Mouse (Mus musculus): ENCODE measurements around the gene Lyrm7. TPM values are rescaled to one million over a fixed set of nuclear protein-coding genes. Genes with fewer than 3 reads are reported as not detected.

The Lyrm7 gene
- 7.3 and 7.7 TPM in 2 replicates for polyA plus RNA-seq (2015; fragmentation: Nextera tagmentation; extraction: Ambion mirVana)

- Histone ChIP-seq H3K9me3 (replicated peaks; ENCODE audit: low read length) (no peaks in the 10 kb centered on the region), H3K4me3 (replicated peaks; ENCODE audit: low read depth, low read length) (peak within 1 kb of the TSS; percentile 67), H3K36me3 (ENCODE audit: insufficient read depth, low read length) (no peaks in the 10 kb centered on the region), H3K4me1 (replicated peaks; ENCODE audit: insufficient read depth, low read length) (0 out of 2 replicates have a peak, but pooled peaks cover 7% of the 10 kb centered on the region), H3K27ac (peak within 1 kb of the TSS; percentile 81), H3K27me3 (ENCODE audit: insufficient read depth, low read length) (no peaks in the 10 kb centered on the region), H3K4me2 (ENCODE audit: low read length) (peak within 1 kb of the TSS; percentile 86), H3K9ac (ENCODE audit: low read depth, low read length) (peak within 1 kb of the TSS; percentile 75)
- peak; percentile 60 for TF ChIP-seq CTCF (IDR thresholded peaks at IDR 0.05; ENCODE audit: low read depth)
- peak; percentile 96 for ATAC-seq (replicated peaks; ENCODE audit: low FRiP score, low read depth)
- under 1% methylated on average over 42 of the region's 42 CpGs for WGBS
- DNase-seq (ENCODE audit: low spot score): peak; percentile 99
These were observed at the start of gene Lyrm7 for GRCm38 (mm10) chr11:54860256-54861038. TSS of gene Lyrm7 (minus strand) at chr11:54860916.

GRCm38 (mm10) chr11:54910081-54910665, 49.5 kb upstream of the Lyrm7 start:
- Histone ChIP-seq H3K4me1 (replicated peaks; ENCODE audit: insufficient read depth, low read length) (no peaks in the 10 kb centered on the region), H3K27me3 (ENCODE audit: insufficient read depth, low read length) (no peaks in the 10 kb centered on the region), H3K9me3 (replicated peaks; ENCODE audit: low read length) (no peaks in the 10 kb centered on the region), H3K4me3 (replicated peaks; ENCODE audit: low read depth, low read length) (no peak overlapping the region), H3K4me2 (ENCODE audit: low read length) (no peak overlapping the region), H3K27ac (no peak overlapping the region), H3K36me3 (ENCODE audit: insufficient read depth, low read length) (peaks cover 24% of the 10 kb centered on the region), H3K9ac (ENCODE audit: low read depth, low read length) (no peak overlapping the region)
- TF ChIP-seq CTCF (IDR thresholded peaks at IDR 0.05; ENCODE audit: low read depth): no peak
- WGBS: 87% methylated on average over 12 of the region's 12 CpGs
- ATAC-seq (replicated peaks; ENCODE audit: low FRiP score, low read depth) (no peak), DNase-seq (ENCODE audit: low spot score) (no peak)

DNA sequence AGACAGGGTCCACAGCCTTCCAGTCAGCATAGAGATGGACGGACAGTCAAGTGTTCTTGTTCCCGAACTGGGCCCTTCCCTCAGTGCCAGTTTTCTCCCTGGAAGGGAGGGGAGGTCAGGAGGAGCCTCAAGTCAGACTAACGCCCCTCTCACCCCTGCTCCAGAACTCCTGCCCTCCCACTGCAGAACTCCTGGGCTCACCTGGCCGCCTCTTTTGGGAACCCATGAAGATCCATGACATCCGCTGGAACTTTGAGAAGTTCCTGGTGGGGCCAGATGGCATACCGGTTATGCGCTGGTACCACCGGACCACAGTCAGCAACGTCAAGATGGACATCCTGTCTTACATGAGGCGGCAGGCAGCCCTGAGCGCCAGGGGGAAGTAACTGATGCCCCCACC, 48.6 kb upstream of the Lyrm7 start:
- DNase-seq (ENCODE audit: low spot score) (no peak), ATAC-seq (replicated peaks; ENCODE audit: low FRiP score, low read depth) (no peak)
- H3K27ac ChIP-seq: no peak overlapping the region
- H3K4me2 ChIP-seq (ENCODE audit: low read length): no peak overlapping the region
- no peaks in the 10 kb centered on the region for H3K4me1 ChIP-seq (replicated peaks; ENCODE audit: insufficient read depth, low read length)
- WGBS: 91% methylated on average over 11 of the region's 11 CpGs
- TF ChIP-seq CTCF (IDR thresholded peaks at IDR 0.05; ENCODE audit: low read depth): no peak
- no peaks in the 10 kb centered on the region for H3K9me3 ChIP-seq (replicated peaks; ENCODE audit: low read length)
- no peak overlapping the region for H3K9ac ChIP-seq (ENCODE audit: low read depth, low read length)
- H3K27me3 ChIP-seq (ENCODE audit: insufficient read depth, low read length): no peaks in the 10 kb centered on the region
- H3K4me3 ChIP-seq (replicated peaks; ENCODE audit: low read depth, low read length): no peak overlapping the region
- H3K36me3 ChIP-seq (ENCODE audit: insufficient read depth, low read length): peaks cover 17% of the 10 kb centered on the region

DNA sequence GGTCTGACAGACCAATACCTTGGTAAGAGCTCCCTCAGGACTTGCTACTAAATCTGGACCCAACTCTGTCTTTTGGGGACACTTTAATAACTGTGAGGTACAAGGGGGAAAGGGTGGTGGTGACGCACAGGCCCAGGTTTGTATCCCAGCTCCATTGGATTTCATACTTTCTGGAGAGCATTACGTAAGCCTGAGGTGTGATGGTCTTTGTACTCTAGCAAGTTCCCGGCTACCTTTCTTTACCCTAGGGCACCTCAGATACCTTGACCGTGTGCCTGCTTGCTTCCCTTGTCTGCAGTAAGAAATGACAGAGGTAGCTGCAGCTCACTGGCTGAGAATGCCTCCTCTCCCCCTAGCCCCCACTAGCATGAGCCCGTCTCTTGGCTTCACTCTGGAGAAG, 46.5 kb upstream of the Lyrm7 start:
- Histone ChIP-seq H3K4me1 (replicated peaks; ENCODE audit: insufficient read depth, low read length) (0 out of 2 replicates have a peak, but pooled peaks cover 4% of the 10 kb centered on the region), H3K4me2 (ENCODE audit: low read length) (no peak overlapping the region), H3K27me3 (ENCODE audit: insufficient read depth, low read length) (no peaks in the 10 kb centered on the region), H3K27ac (no peak overlapping the region), H3K9me3 (replicated peaks; ENCODE audit: low read length) (no peaks in the 10 kb centered on the region), H3K36me3 (ENCODE audit: insufficient read depth, low read length) (peaks cover 14% of the 10 kb centered on the region; the same call in 1 of the 2 replicates), H3K9ac (ENCODE audit: low read depth, low read length) (no peak overlapping the region), H3K4me3 (replicated peaks; ENCODE audit: low read depth, low read length) (no peak overlapping the region)
- WGBS: 96% methylated on average over 5 of the region's 5 CpGs
- ATAC-seq (replicated peaks; ENCODE audit: low FRiP score, low read depth) (no peak), DNase-seq (ENCODE audit: low spot score) (no peak)
- no peak for TF ChIP-seq CTCF (IDR thresholded peaks at IDR 0.05; ENCODE audit: low read depth)

GRCm38 (mm10) chr11:54906466-54906865, 45.8 kb upstream of the Lyrm7 start:
- Histone ChIP-seq H3K9ac (ENCODE audit: low read depth, low read length) (0 out of 2 replicates have a peak overlapping the region, but pooled peaks have one; percentile 15), H3K4me2 (ENCODE audit: low read length) (no peak overlapping the region), H3K4me1 (replicated peaks; ENCODE audit: insufficient read depth, low read length) (0 out of 2 replicates have a peak, but pooled peaks cover 4% of the 10 kb centered on the region), H3K4me3 (replicated peaks; ENCODE audit: low read depth, low read length) (no peak overlapping the region), H3K27ac (0 out of 2 replicates have a peak overlapping the region, but pooled peaks have one; percentile 60), H3K36me3 (ENCODE audit: insufficient read depth, low read length) (peaks cover 10% of the 10 kb centered on the region; the same call in 1 of the 2 replicates), H3K9me3 (replicated peaks; ENCODE audit: low read length) (no peaks in the 10 kb centered on the region), H3K27me3 (ENCODE audit: insufficient read depth, low read length) (no peaks in the 10 kb centered on the region)
- DNase-seq (ENCODE audit: low spot score) (no peak), ATAC-seq (replicated peaks; ENCODE audit: low FRiP score, low read depth) (no peak)
- WGBS: 75% methylated on average over 4 of the region's 4 CpGs
- no peak for TF ChIP-seq CTCF (IDR thresholded peaks at IDR 0.05; ENCODE audit: low read depth)

DNA sequence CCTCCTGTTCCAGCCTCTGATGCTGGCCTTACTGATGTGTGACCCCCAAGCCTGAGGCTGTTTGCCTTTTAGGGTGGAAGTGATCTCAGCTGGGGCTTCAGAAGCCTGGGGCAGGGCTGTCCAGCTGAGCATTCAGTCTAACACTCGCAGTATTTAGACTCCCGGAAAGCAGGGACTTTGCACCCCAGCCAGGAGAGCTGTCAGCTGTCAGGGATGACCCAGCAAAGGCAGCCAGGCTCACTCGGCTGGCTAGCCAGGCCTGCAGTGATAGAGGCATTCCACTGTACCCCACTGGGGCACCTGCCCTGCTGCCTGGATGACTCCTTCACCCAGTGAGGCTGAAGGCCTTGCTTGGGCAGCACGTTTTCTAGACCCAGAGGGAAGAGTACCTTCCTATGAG, 45.2 kb upstream of the Lyrm7 start:
- DNase-seq (ENCODE audit: low spot score) (no peak), ATAC-seq (replicated peaks; ENCODE audit: low FRiP score, low read depth) (peak; percentile 38)
- H3K27me3 ChIP-seq (ENCODE audit: insufficient read depth, low read length): no peaks in the 10 kb centered on the region
- H3K36me3 ChIP-seq (ENCODE audit: insufficient read depth, low read length): peaks cover 8% of the 10 kb centered on the region; the same call in 1 of the 2 replicates
- 58% methylated on average over 4 of the region's 4 CpGs for WGBS
- TF ChIP-seq CTCF (IDR thresholded peaks at IDR 0.05; ENCODE audit: low read depth): no peak
- peak overlapping the region; percentile 60; the same call in 1 of the 2 replicates for H3K27ac ChIP-seq
- H3K4me1 ChIP-seq (replicated peaks; ENCODE audit: insufficient read depth, low read length): 0 out of 2 replicates have a peak, but pooled peaks cover 4% of the 10 kb centered on the region
- H3K4me2 ChIP-seq (ENCODE audit: low read length): peak overlapping the region; percentile 16; the same call in 1 of the 2 replicates
- H3K4me3 ChIP-seq (replicated peaks; ENCODE audit: low read depth, low read length): no peak overlapping the region
- H3K9me3 ChIP-seq (replicated peaks; ENCODE audit: low read length): no peaks in the 10 kb centered on the region
- peak overlapping the region; percentile 15; the same call in 1 of the 2 replicates for H3K9ac ChIP-seq (ENCODE audit: low read depth, low read length)
